Mouse (Mus musculus) ES-E14 (cell line): ENCODE results near the gene Htr6. TPM values are rescaled to one million over a fixed set of nuclear protein-coding genes. Genes with fewer than 3 reads are reported as not detected.

ENCODE experiments used
- DNase-seq: peaks from one replicate; pipeline ENCODE4 v3.0.0-alpha.2; 2013; ENCODE audit warnings: low read depth, low spot score
- H3K27ac ChIP-seq: 2 replicates; pipeline ENCODE4 v1.5.1; 2012; ENCODE audit warnings: low read depth, mild to moderate bottlenecking, low read length, moderate library complexity, mixed read lengths; ENCODE audit not compliant: poor library complexity, insufficient read depth, severe bottlenecking
- H3K36me3 ChIP-seq: 2 replicates; pipeline ENCODE4 v1.6.1; 2012; ENCODE audit warnings: mild to moderate bottlenecking, low read length, moderate library complexity, mixed read lengths; ENCODE audit not compliant: control insufficient read depth, poor library complexity, insufficient read depth, severe bottlenecking
- H3K4me1 ChIP-seq, 2 experiments: fragments of 150-350 bp in 1 of 2; sonication (generic) in 1 of 2; 2 replicates each; pipeline ENCODE4 v1.6.1; 2012; ENCODE audit warnings: low read length in 2 of 2, mild to moderate bottlenecking in 1 of 2, mixed read lengths in 1 of 2; ENCODE audit not compliant: control insufficient read depth in 2 of 2, insufficient read depth in 2 of 2, poor library complexity in 1 of 2
- H3K4me3 ChIP-seq, 2 experiments: fragments of 150-350 bp in 1 of 2; sonication (generic) in 1 of 2; 2 replicates each; pipeline ENCODE4 v1.5.1; 2012; ENCODE audit warnings: low read length in 2 of 2, low read depth in 1 of 2, mild to moderate bottlenecking in 1 of 2, mixed read lengths in 1 of 2; ENCODE audit not compliant: insufficient read depth in 1 of 2, poor library complexity in 1 of 2, severe bottlenecking in 1 of 2
- H3K9ac ChIP-seq: 2 replicates; pipeline ENCODE4 v1.6.1; 2012; ENCODE audit warnings: low read depth, mild to moderate bottlenecking, low read length, mixed read lengths; ENCODE audit not compliant: poor library complexity, insufficient read depth, severe bottlenecking
- H3K9me3 ChIP-seq: fragments of 150-350 bp; sonication (generic); 2 replicates; pipeline ENCODE4 v1.6.1; 2012; ENCODE audit warnings: low read depth, mild to moderate bottlenecking, low read length; ENCODE audit not compliant: control insufficient read depth, insufficient read depth
- CHD2 ChIP-seq: IDR thresholded peaks from 2 replicates; pipeline ENCODE4 v1.6.1; 2014; ENCODE audit warnings: mild to moderate bottlenecking, low read depth, low read length, inconsistent platforms
- HCFC1 ChIP-seq: IDR thresholded peaks from 2 replicates; pipeline ENCODE4 v1.6.1; 2012; ENCODE audit warnings: low read length, inconsistent platforms, borderline replicate concordance; ENCODE audit not compliant: insufficient read depth
- MAFK ChIP-seq: IDR thresholded peaks from 2 replicates; pipeline ENCODE4 v1.6.1; 2014; ENCODE audit warnings: mild to moderate bottlenecking, low read depth, low read length, inconsistent platforms; ENCODE audit not compliant: insufficient read depth
- ZC3H11A ChIP-seq: IDR thresholded peaks from 2 replicates; pipeline ENCODE4 v1.6.1; 2012; ENCODE audit warnings: low read depth, mild to moderate bottlenecking, inconsistent platforms, low read length, borderline replicate concordance
- ZNF384 ChIP-seq: IDR thresholded peaks from 2 replicates; pipeline ENCODE4 v1.6.1; 2012; ENCODE audit warnings: low read depth, low read length, inconsistent platforms
- in situ Hi-C, 2 experiments: fragments of 600-800 bp; cut with MboI; formaldehyde crosslinking; loops; one replicate each; pipeline ENCODE4 v1.15.1; 2025; ENCODE audit warnings: low sequenced_read_pairs in 2 of 2, inconsistent platforms in 1 of 2; ENCODE audit not compliant: unreplicated experiment in 2 of 2
- total RNA-seq: library from RNA; depleted of rRNA; stranded (reverse); fragments of 300-350 nt; gene quantifications from 2 replicates; pipeline ENCODE4 v1.2.3, GENCODE M21; 2012

Htr6 gene
- total RNA-seq, 1 experiment, result 0.13 TPM

- in situ Hi-C loops, result loop anchor here in 1 of 2 experiments (25.0 kb wide), 1 partner anchor 208 kb away; no protein-coding TSS in a partner anchor
- TF ChIP-seq CHD2, result no peak
- TF ChIP-seq HCFC1, result no peak
- TF ChIP-seq MAFK, result no peak
- no peak for TF ChIP-seq ZNF384
- TF ChIP-seq ZC3H11A, result no peak
Observed at GRCm38 (mm10) chr4:139079439-139079838, 4.1 kb upstream of the Htr6 start.

GRCm38 (mm10) chr4:139078726-139079125 lies 3.4 kb upstream of the Htr6 start:
- no peak overlapping the region for H3K4me3 ChIP-seq
- no peaks in the 10 kb centered on the region; a peak in 2 of 4 replicates for H3K4me1 ChIP-seq
- no peaks in the 10 kb centered on the region for H3K36me3 ChIP-seq
- H3K9ac ChIP-seq, result no peak overlapping the region
- no peak for TF ChIP-seq CHD2
- TF ChIP-seq ZNF384, result no peak
- no peak for TF ChIP-seq MAFK
- TF ChIP-seq ZC3H11A, result no peak
- no peak for TF ChIP-seq HCFC1
- H3K27ac ChIP-seq, result no peak overlapping the region
- H3K9me3 ChIP-seq, result no peaks in the 10 kb centered on the region
- in situ Hi-C loops, result loop anchor here in 1 of 2 experiments (25.0 kb wide), 1 partner anchor 209 kb away; no protein-coding TSS in a partner anchor
- no peak for DNase-seq

More at GRCm38 (mm10) chr4:139079439-139079838, 4.1 kb upstream of the Htr6 start:
- Histone ChIP-seq H3K36me3 (no peaks in the 10 kb centered on the region), H3K4me1 (no peaks in the 10 kb centered on the region; a peak in 2 of 4 replicates), H3K27ac (no peak overlapping the region), H3K9me3 (no peaks in the 10 kb centered on the region), H3K4me3 (no peak overlapping the region), H3K9ac (no peak overlapping the region)
- no peak for DNase-seq

DNA sequence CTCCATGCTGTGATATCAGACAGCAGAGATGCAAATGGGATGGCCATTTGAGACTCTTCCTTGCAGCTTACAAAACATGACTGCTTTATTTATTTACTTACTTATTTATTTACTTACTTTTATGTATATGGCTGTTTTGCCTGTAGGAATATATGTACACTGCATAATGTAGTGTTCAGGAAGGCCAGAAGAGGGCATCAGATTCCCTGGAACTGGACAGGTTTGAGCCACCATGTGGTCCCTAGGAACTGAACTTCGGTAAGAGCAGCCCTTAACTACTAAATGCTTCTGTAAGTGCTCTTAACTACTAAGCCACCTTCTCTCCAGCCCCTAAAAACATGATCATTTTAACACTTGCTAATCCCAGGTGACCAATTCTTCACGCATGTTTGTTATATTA lies 2.9 kb upstream of the Htr6 start:
- no peak overlapping the region for H3K27ac ChIP-seq
- no peak for DNase-seq
- H3K36me3 ChIP-seq, result no peaks in the 10 kb centered on the region
- H3K9me3 ChIP-seq, result no peaks in the 10 kb centered on the region
- H3K4me3 ChIP-seq, result no peak overlapping the region
- no peaks in the 10 kb centered on the region; a peak in 2 of 4 replicates for H3K4me1 ChIP-seq
- no peak overlapping the region for H3K9ac ChIP-seq
- in situ Hi-C loops, result loop anchor here in 1 of 2 experiments (25.0 kb wide), 1 partner anchor 209 kb away; no protein-coding TSS in a partner anchor
- TF ChIP-seq ZNF384 (no peak), CHD2 (no peak), ZC3H11A (no peak)

- in situ Hi-C loops, result loop anchor here in 1 of 2 experiments (25.0 kb wide), 1 partner anchor 211 kb away; no protein-coding TSS in a partner anchor
Observed at GRCm38 (mm10) chr4:139075915-139076314, 545 bp upstream of the Htr6 start.

GRCm38 (mm10) chr4:139074060-139074459 lies 1.3 kb downstream of the Htr6 start:
- no peak for TF ChIP-seq HCFC1
- in situ Hi-C loops, result no loop called here
- no peak overlapping the region for H3K27ac ChIP-seq
- H3K4me3 ChIP-seq, result peak overlapping the region; percentile 20 to 78; a peak in 3 of 4 replicates
- H3K9me3 ChIP-seq, result no peaks in the 10 kb centered on the region
- no peaks in the 10 kb centered on the region for H3K36me3 ChIP-seq
- H3K9ac ChIP-seq, result no peak overlapping the region
- no peaks in the 10 kb centered on the region; a peak in 1 of 4 replicates for H3K4me1 ChIP-seq
- DNase-seq, result no peak

More at GRCm38 (mm10) chr4:139075915-139076314, 545 bp upstream of the Htr6 start:
- no peak for TF ChIP-seq ZNF384
- TF ChIP-seq HCFC1, result no peak
- TF ChIP-seq ZC3H11A, result no peak
- TF ChIP-seq MAFK, result no peak
- no peak for TF ChIP-seq CHD2
- no peak for DNase-seq
- Histone ChIP-seq H3K4me1 (no peaks in the 10 kb centered on the region; a peak in 1 of 4 replicates), H3K36me3 (no peaks in the 10 kb centered on the region), H3K9ac (no peak overlapping the region), H3K9me3 (no peaks in the 10 kb centered on the region), H3K27ac (no peak overlapping the region), H3K4me3 (peak overlapping the region; percentile 73 to 78)
